Mouse (Mus musculus): ENCODE measurements at regions not wholly inside any gene's neighbourhood (a gene's known extent, or its start where the extent isn't known, plus 50 kb on each side); places are given as distances from the start of the nearest gene placed in this dataset.

- DNase-seq: no peak
These were observed 80.2 kb upstream of the Shisa6 start for GRCm38 (mm10) chr11:66605998-66606397.

DNA sequence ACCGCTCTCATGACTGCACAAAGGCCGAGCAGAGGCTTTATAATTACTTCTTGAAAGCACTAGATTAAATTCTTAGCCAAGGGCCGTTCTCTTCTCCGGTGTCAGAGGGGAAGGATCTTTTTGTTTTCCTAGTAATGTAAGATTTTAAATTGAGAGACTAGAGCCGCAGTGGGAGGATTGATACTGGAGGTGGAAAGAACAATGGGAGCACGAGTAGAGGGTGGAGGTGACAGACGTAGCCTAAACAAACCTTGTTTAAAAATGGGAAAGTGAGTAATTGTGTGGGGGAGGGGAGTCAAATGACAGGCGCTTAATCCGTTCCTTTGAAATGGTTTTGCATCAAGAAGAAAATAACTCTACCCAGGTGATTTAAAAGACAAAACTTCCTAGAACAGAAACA, 80.9 kb upstream of the Shisa6 start:
- DNase-seq: no peak

DNA sequence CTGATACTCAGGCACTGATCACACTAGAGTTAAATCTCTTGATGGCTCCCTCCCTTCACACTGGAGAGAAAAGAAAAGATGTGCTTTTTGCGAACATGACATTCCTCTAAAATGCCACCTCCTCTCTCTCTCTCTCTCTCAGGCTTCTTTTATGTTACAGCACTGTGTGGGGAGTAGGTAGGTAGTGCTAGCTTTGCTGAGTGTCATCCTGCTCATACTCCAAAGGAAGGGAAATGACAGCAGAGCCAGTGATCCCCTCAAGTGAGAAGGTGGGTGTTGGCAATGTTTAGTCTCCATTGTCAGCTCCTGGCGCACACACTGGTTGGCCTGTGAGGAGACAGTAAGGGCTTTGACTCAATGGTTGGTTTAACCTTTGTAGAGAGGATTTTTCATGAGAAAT, 84.0 kb upstream of the Shisa6 start:
- DNase-seq: no peak

DNA sequence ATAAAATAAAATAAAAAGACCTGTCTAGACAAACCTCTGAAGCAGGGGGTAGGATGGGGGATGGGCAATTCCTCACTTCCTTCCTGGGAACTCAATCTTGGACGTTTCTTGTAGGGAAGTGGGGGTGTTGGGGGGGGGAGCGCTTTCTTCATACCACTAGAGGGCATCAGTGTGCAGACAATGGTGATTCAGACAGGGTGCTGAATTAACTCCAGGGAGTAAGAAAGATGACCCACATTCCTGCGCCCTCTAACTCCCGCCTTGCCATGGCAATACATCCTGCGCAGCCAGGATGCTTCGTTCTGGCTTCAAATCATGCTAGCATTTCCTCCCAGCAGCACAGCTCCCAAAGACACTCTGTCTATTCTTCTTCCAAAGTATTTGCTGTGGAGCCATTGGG, 87.4 kb upstream of the Shisa6 start:
- DNase-seq: peak; percentile 6

- DNase-seq: no peak
These were observed 99.7 kb upstream of the Shisa6 start for GRCm38 (mm10) chr11:66625491-66625890.

GRCm38 (mm10) chr11:66656810-66657209, 131.0 kb upstream of the Shisa6 start:
- no peak for DNase-seq

GRCm38 (mm10) chr11:66674581-66674980, 148.8 kb upstream of the Shisa6 start:
- DNase-seq: no peak

- DNase-seq: no peak
These were observed 154.4 kb upstream of the Shisa6 start for GRCm38 (mm10) chr11:66680057-66680621.

DNA sequence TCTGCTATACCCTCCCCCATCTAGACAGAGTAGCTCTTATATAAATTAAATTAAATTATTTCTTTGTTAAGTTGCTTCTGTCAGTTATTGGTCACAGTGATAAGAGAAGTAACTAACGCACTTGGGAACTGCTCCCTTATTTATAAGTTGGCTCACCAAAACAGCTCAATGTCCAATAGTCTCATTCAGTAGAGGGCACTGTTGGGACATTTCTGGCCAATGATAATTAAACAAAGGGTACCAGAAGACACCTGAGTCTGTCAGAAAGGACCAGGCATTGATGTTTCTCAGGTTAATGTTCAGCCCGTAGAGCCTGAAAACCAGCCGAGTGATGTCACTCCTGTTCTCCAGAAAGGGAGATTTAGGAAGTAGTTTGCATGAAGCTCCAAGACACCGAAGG, 156.1 kb upstream of the Shisa6 start:
- no peak for DNase-seq

GRCm38 (mm10) chr11:66684181-66684580, 158.4 kb upstream of the Shisa6 start:
- no peak for DNase-seq

GRCm38 (mm10) chr11:66694651-66695266, 169.0 kb upstream of the Shisa6 start:
- no peak for DNase-seq

DNA sequence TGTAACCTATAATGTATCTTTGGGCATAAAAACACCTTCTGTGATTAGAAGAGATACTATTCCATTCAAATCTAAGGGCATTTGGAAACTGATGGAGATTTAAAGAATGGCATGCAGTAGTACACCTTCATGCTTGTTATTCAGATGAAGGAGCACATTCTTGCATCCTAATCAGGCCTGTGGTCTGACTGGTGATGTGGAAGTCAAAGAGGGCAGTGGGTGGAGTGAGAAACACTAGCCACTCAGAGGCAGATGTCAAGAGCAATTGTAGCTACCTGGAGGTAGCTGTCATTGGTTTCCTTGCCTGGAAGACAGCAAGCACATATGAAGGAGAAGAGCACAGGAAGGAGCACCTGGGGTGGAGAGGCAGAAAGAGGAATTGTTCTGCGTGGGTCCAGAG, 171.0 kb upstream of the Shisa6 start:
- no peak for DNase-seq

DNA sequence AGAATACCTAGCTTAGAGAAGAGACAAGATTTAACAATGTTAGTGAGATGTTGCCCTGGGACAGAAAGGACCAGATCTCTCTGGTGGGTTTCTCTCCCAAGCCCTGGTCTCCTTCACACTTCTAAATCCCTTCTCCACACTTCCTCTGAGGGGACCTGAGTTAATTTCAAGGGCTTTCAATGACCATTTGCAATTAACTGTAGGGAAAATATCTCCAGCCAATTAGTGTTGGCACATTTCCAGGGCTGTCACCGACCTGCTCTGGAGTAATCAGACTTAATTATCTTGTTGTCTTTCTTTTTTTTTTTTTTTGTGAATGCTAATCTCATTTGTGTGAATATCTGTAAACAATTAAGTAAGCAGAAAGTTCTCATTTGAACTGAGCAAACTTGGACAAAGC, 166.3 kb upstream of the Pirt start:
- DNase-seq: no peak

- no peak for DNase-seq
These were observed 121.8 kb upstream of the Pirt start for GRCm38 (mm10) chr11:66789997-66790396.

- DNase-seq: no peak
These were observed 104.9 kb upstream of the Pirt start for GRCm38 (mm10) chr11:66806887-66807286.

- DNase-seq: no peak
These were observed 98.5 kb upstream of the Pirt start for GRCm38 (mm10) chr11:66813310-66813709.

DNA sequence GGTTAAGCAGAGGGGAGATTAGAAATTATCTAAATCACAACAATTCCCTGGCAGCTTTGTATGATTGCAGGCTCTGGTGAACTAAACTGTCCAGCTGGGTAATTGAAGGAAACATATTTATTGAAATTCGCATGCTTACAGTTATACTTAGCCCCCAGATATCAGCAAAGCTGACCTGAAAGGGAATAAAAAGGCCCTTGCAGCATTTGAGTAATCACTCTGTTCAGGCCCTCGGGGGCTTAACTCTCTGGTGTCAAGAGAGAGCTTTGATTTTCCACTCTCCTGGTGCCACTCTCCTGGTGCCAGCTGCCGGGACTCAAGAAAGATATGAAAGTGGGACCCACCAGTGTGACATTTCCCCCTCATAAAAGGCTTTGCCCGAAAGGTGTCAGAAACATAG, 98.0 kb upstream of the Pirt start:
- DNase-seq: no peak

GRCm38 (mm10) chr11:66835864-66836263, 75.9 kb upstream of the Pirt start:
- DNase-seq: no peak

DNA sequence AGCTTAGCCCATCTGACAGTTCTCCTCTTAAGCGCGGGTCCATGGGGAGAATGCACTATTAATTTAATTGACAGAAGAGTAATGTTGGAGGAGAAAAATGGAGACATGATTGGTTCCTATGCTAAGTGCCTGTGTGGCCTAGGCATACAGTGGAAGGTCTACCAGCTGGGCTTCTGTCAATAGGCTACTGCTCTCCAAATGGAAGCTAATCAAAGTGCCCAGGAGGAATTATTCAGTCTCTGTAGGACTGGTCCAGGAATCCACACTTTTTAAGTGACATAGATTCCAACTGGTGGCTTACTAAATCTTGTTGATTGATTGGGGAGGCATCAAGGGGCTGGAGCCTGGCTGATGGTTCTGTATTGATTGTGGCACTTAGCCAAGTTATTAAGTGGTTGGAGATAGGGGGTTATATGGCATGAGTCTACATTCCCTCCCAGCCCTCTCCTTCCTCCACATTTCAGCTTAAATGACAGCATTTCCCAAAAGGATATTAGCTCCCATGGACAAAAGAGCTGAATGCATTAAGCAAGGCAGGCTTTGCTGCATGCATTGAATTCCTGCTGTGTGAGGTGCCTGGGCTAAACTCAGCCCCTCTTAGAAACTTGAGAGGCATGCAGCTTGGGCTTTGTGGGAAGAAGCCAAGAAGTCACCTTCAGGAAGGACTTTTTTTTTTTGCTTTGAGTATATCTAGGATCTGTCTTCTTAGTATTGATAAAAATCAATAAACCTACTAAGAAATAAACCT, 75.0 kb upstream of the Pirt start:
- no peak for DNase-seq

GRCm38 (mm10) chr11:66845238-66845637, 66.5 kb upstream of the Pirt start:
- DNase-seq: no peak

DNA sequence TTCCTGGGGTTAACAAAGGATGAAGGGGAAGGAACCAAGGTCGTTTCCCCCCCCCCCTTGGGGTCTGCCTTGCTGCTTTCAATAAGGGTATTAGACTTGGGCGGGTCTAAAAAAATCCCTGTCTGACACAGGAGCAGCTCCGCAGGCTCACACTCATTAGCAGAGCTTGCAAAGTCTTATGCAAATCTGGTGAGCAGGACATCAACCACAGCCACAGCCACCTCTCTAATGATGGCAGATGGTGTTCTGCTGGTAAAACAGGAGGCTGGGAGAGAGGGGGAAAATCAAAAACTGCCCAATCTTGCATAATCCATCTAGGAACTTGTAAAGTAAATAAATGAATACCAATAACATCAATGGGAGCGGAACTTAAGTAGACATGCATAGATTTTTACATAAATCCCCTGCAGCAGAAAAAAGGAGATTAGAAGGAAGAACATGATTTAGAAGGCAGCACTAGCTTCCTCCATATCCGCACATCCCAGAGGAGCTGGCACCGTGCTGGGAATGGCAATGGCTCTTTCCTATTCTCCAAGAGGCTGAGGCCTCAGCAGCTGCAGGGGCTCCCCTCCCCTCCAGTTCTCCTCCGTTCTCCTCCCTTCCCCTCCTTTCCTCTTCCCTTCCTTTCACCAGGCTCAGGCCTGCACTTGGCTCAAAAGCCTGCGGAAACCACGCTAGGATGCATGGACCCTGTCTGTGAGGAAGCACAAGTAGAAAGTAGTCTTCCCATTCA, 65.6 kb upstream of the Pirt start:
- no peak for DNase-seq

Measured in lung, postnatal 14 days (tissue).